Mouse (Mus musculus) retina, postnatal 1 day (tissue): ENCODE measurements at regions not wholly inside any gene's neighbourhood (a gene's known extent, or its start where the extent isn't known, plus 50 kb on each side); places are given as distances from the start of the nearest gene placed in this dataset.
"Not testable (repeated sequence)": the region's sequence is repeated elsewhere in the genome, so short reads cannot be mapped to it uniquely, and the experiment has no call there.

Source experiments
- DNase-seq: peaks from one replicate; pipeline ENCODE4 v3.0.0-alpha.2; 2012

- DNase-seq, result no peak
These were observed 670.4 kb upstream of the Cdh12 start for GRCm38 (mm10) chr15:19778651-19779050.

- peak; percentile 14 for DNase-seq
These were observed 665.2 kb upstream of the Cdh12 start for GRCm38 (mm10) chr15:19783883-19784282.

- DNase-seq, result no peak
These were observed 642.1 kb upstream of the Cdh12 start for GRCm38 (mm10) chr15:19806994-19807393.

- DNase-seq, result no peak
These were observed 635.4 kb upstream of the Cdh12 start for GRCm38 (mm10) chr15:19813647-19814046.

GRCm38 (mm10) chr15:19856892-19857655 is 592.0 kb upstream of the Cdh12 start:
- not testable (repeated sequence) for DNase-seq

- DNase-seq, result no peak
These were observed 591.4 kb upstream of the Cdh12 start for GRCm38 (mm10) chr15:19857656-19858006.

GRCm38 (mm10) chr15:19858668-19859067 is 590.4 kb upstream of the Cdh12 start:
- no peak for DNase-seq

GRCm38 (mm10) chr15:19863979-19864378 is 585.1 kb upstream of the Cdh12 start:
- DNase-seq, result no peak

GRCm38 (mm10) chr15:19866559-19866958 is 582.5 kb upstream of the Cdh12 start:
- DNase-seq, result no peak

GRCm38 (mm10) chr15:19869041-19869440 is 580.0 kb upstream of the Cdh12 start:
- DNase-seq, result no peak

- DNase-seq, result no peak
These were observed 576.5 kb upstream of the Cdh12 start for GRCm38 (mm10) chr15:19872611-19873010.
